Comparison of ENCODE assay signal across 21 mouse cellular contexts in the genomic region with DNA sequence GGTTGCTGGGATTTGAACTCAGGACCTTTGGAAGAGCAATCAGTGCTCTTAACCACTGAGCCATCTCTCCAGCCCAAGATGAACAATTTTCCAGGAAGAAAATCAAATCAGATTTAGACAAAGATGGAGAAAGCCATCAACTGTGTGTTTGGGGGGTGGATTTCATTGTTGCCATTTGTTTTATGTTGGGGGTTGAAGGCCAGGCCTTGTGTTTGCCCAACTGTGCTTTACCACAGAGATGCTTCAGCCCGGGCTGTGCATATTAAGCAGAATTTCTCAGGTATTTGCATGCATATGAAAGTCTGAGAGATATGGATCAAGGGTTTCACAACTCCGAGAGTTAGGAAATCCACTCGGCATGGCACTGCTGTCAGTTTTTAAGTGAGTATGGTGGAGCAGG. TPM values are rescaled to one million over a fixed set of nuclear protein-coding genes. Genes with fewer than 3 reads are reported as not detected.
A peak's percentile ranks its signal among the peaks of the same experiment; 100 is the strongest.
DNase-seq lines count a peak whose midpoint lies in the region; TF ChIP-seq lines count a peak whose summit lies in the region.
"Had no signal": no experiment of that assay in that cellular context is flagged by ENCODE, and none has a peak within 500 bp of the region (broad histone marks: within the 10 kb centered on the region; RNA-seq: fewer than 3 reads in every experiment).

No protein-coding gene starts in this region.

- H3K9me3 ChIP-seq in heart, embryonic 10.5 days = no peaks in the 10 kb centered on the region

- no peak overlapping the region for H3K4me3 ChIP-seq in heart, embryonic 10.5 days
- H3K4me3 ChIP-seq in lung, adult 2 months (replicated peaks; ENCODE audit: extremely low read depth, low read depth, low read length) = no peak overlapping the region

- 89% methylated on average over 3 of the region's 3 CpGs for WGBS in heart, embryonic 10.5 days
- 83% methylated on average over 3 of the region's 3 CpGs for WGBS in lung, adult 2 months

- H3K27ac ChIP-seq in heart, embryonic 10.5 days = no peak overlapping the region

- no peaks in the 10 kb centered on the region for H3K36me3 ChIP-seq in heart, embryonic 10.5 days
- H3K36me3 ChIP-seq: G1E had no signal

- H3K4me1 ChIP-seq in heart, embryonic 10.5 days = no peaks in the 10 kb centered on the region
- H3K4me1 ChIP-seq in lung, adult 2 months (ENCODE audit: control insufficient read depth, insufficient read depth, low read length) = no peaks in the 10 kb centered on the region

- no peak for TF ChIP-seq POLR2A in lung, adult 2 months (IDR thresholded peaks at IDR 0.05; ENCODE audit: borderline replicate concordance, extremely low read depth, low read depth, low read length)

- DNase-seq in heart, adult 11 months = peak; percentile 69
- DNase-seq in heart, postnatal 10 days = no peak
- DNase-seq in heart, embryonic 10.5 days (ENCODE audit: low spot score) = peak; percentile 63
- DNase-seq in heart, adult 8-10 months (ENCODE audit: low spot score) = no peak
- DNase-seq in fat pad, adult 2 months (ENCODE audit: extremely low read depth, low read depth, low spot score) = peak; percentile 40
- DNase-seq in lung, adult 2 months = no peak
- DNase-seq: adrenal gland, adult 2 months; adrenal gland, adult 8-10 months; adrenal gland, postnatal 10 days; adrenal gland, postnatal 14 days; adrenal gland, postnatal 25 days; adrenal gland, postnatal 36 days; B cell, adult 2 months; cerebellum, adult 11 months; cerebellum, adult 11-12 months; cerebellum, adult 18-20 months had no signal

- intact Hi-C loops in heart, postnatal 10 days (cut with DNase I) = no loop called here

- TF ChIP-seq CTCF in lung, adult 2 months (IDR thresholded peaks at IDR 0.05; ENCODE audit: insufficient read depth, low read length) = no peak

- no peaks in the 10 kb centered on the region for H3K27me3 ChIP-seq in heart, embryonic 10.5 days (ENCODE audit: insufficient read depth, poor library complexity, severe bottlenecking)
- H3K27me3 ChIP-seq: CH12.LX, Patski had no signal

RNA-seq across cellular contexts. Expression of a gene that starts 20.5 kb away (rescaled TPM):
- 1 to 10 TPM; 3.9 to 4.1 TPM for total RNA-seq in heart, postnatal 10 days (2021)
- 17.7 and 28.3 TPM in 2 replicates for polyA plus RNA-seq in heart, embryonic 10.5 days (2016; fragmentation: Nextera tagmentation; extraction: Ambion mirVana)
- total RNA-seq in heart, adult 8-10 months (2022) = 1 to 10 TPM; 3.2 to 4.6 (median 4.1) TPM
- 12.9 and 23.8 TPM in 2 replicates for polyA plus RNA-seq in lung, adult 2 months (2012; rRNA removed)
- total RNA-seq: CH12.LX had no signal
- polyA plus RNA-seq: activated CD4-positive, CD25-positive, alpha-beta regulatory T cell, adult 4 months; CD4-positive, CD25-positive, alpha-beta regulatory T cell, adult 4 months had no signal

Comparison
In these comparisons a context has a peak if more than half of its experiments do, and no peak if none do; other contexts are left out.
1. DNase-seq: peak in heart, adult 11 months (single experiment), heart, embryonic 10.5 days (single experiment) and fat pad, adult 2 months (single experiment); none in heart, postnatal 10 days (0 of 2), heart, adult 8-10 months (single experiment) and lung, adult 2 months (single experiment).